Comparison of ENCODE assay signal across 16 mouse cellular contexts in the genomic region with DNA sequence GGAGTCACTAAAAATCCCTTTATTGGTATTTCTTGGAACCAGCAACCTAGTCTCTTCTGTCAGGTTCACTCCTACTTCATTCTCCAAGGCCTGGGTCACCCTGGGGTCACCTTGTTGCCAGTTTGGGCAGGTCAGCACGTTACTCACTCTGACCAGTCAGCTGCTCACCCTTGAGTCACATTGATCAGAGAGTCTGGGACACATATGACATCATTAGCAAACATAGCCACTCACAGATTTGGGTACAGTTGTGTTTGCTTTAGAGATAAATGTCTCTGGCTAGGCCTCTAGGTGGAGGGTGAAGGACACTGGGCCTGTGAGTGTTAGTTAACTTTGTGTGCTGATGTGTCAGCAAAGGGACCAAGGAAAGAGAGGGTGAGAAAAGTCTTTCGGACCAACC. TPM values are rescaled to one million over a fixed set of nuclear protein-coding genes. Genes with fewer than 3 reads are reported as not detected.
DNase-seq lines count a peak whose midpoint lies in the region; ATAC-seq and TF ChIP-seq lines count a peak whose summit lies in the region.
"Had no signal": no experiment of that assay in that cellular context is flagged by ENCODE, and none has a peak within 500 bp of the region (broad histone marks: within the 10 kb centered on the region; RNA-seq: fewer than 3 reads in every experiment).

No protein-coding gene starts in this region.

- ATAC-seq in lung, postnatal 0 days = peak; percentile 56
- ATAC-seq in liver, embryonic 14.5 days (ENCODE audit: insufficient read depth) = peak; percentile 75
- ATAC-seq: forebrain, postnatal 0 days had no signal

- 24% methylated on average over 2 of the region's 2 CpGs for WGBS in lung, postnatal 0 days
- WGBS in lung, adult 2 months = 35% methylated on average over 2 of the region's 2 CpGs
- WGBS in liver, embryonic 14.5 days (ENCODE audit: insufficient replicate concordance) = 34% methylated on average over 2 of the region's 2 CpGs

- no peaks in the 10 kb centered on the region for H3K27me3 ChIP-seq in lung, postnatal 0 days (replicated peaks; ENCODE audit: insufficient read depth, low read length)
- no peaks in the 10 kb centered on the region for H3K27me3 ChIP-seq in liver, embryonic 14.5 days (ENCODE audit: control insufficient read depth, insufficient read depth, low read length)
- H3K27me3 ChIP-seq: hindbrain, embryonic 13.5 days had no signal

- no peaks in the 10 kb centered on the region for H3K4me1 ChIP-seq in lung, postnatal 0 days (ENCODE audit: insufficient read depth, low read depth, low read length)
- peaks cover 2% of the 10 kb centered on the region; the same call in 1 of the 2 replicates for H3K4me1 ChIP-seq in lung, adult 2 months (ENCODE audit: control insufficient read depth, insufficient read depth, low read length)
- no peaks in the 10 kb centered on the region; a peak in 1 of 4 replicates for H3K4me1 ChIP-seq in liver, embryonic 14.5 days (replicated peaks; ENCODE audit: control insufficient read depth in 2 of 2, insufficient read depth in 2 of 2, low read length in 1 of 2)
- H3K4me1 ChIP-seq: hindbrain, embryonic 13.5 days had no signal

- no peak for TF ChIP-seq CTCF in lung, postnatal 0 days (IDR thresholded peaks at IDR 0.05)
- no peak for TF ChIP-seq CTCF in lung, adult 2 months (IDR thresholded peaks at IDR 0.05; ENCODE audit: insufficient read depth, low read length)
- no peak for TF ChIP-seq CTCF in liver, embryonic 14.5 days (IDR thresholded peaks at IDR 0.05; ENCODE audit: low read depth)

- peak; percentile 81 to 84 for DNase-seq in adrenal gland, adult (ENCODE audit: inconsistent age in 2 of 2, low spot score in 1 of 2)
- DNase-seq in adrenal gland, postnatal 4 days (ENCODE audit: low spot score in 2 of 2) = no peak
- DNase-seq in lung, postnatal 0 days (ENCODE audit: low spot score) = peak; percentile 44
- DNase-seq in lung, adult 2 months = no peak
- DNase-seq in liver, embryonic 14.5 days (ENCODE audit: low read depth in 3 of 3, low spot score in 3 of 3) = peak in 2 of 3 experiments; percentile 24 to 28
- DNase-seq in urinary bladder, postnatal 36 days (ENCODE audit: low spot score in 2 of 2) = peak; percentile 73 to 74
- DNase-seq in embryo, embryonic 9.5 days (ENCODE audit: extremely low spot score) = no peak
- no peak for DNase-seq in gastrocnemius, postnatal 4 days (ENCODE audit: low spot score in 2 of 2)
- DNase-seq: forebrain, postnatal 0 days; right cerebral cortex, postnatal 14 days had no signal

- H3K9me3 ChIP-seq in lung, postnatal 0 days (ENCODE audit: low read length) = no peaks in the 10 kb centered on the region; the same call in 1 of the 2 replicates
- H3K9me3 ChIP-seq in liver, embryonic 14.5 days (ENCODE audit: control insufficient read depth, low read length) = no peaks in the 10 kb centered on the region
- H3K9me3 ChIP-seq: hindbrain, embryonic 13.5 days had no signal

- H3K4me3 ChIP-seq in lung, postnatal 0 days (ENCODE audit: low read depth, low read length) = no peak overlapping the region
- no peak overlapping the region for H3K4me3 ChIP-seq in lung, adult 2 months (replicated peaks; ENCODE audit: extremely low read depth, low read depth, low read length)
- no peak overlapping the region for H3K4me3 ChIP-seq in liver, embryonic 14.5 days (ENCODE audit: insufficient read depth in 1 of 2, low read depth in 2 of 2, low read length in 2 of 2)
- H3K4me3 ChIP-seq: hindbrain, embryonic 13.5 days had no signal

- no peak overlapping the region for H3K4me2 ChIP-seq in lung, postnatal 0 days (replicated peaks; ENCODE audit: low read depth, low read length)
- H3K4me2 ChIP-seq in liver, embryonic 14.5 days (ENCODE audit: low read depth) = no peak overlapping the region
- H3K4me2 ChIP-seq: hindbrain, embryonic 13.5 days had no signal

- H3K9ac ChIP-seq in lung, postnatal 0 days (replicated peaks; ENCODE audit: low read depth) = no peak overlapping the region
- no peak overlapping the region for H3K9ac ChIP-seq in liver, embryonic 14.5 days (replicated peaks)
- H3K9ac ChIP-seq: forebrain, postnatal 0 days; hindbrain, embryonic 13.5 days had no signal

- no peaks in the 10 kb centered on the region for H3K36me3 ChIP-seq in lung, postnatal 0 days (ENCODE audit: insufficient read depth, low read length)
- H3K36me3 ChIP-seq in liver, embryonic 14.5 days (replicated peaks; ENCODE audit: control insufficient read depth, insufficient read depth, low read depth) = no peaks in the 10 kb centered on the region
- H3K36me3 ChIP-seq: hindbrain, embryonic 13.5 days had no signal

- 0 out of 2 replicates have a peak, but pooled peaks have one; percentile 22 for TF ChIP-seq EP300 in lung, postnatal 0 days (IDR thresholded peaks at IDR 0.05)
- no peak for TF ChIP-seq EP300 in liver, embryonic 14.5 days (IDR thresholded peaks at IDR 0.05; ENCODE audit: low read depth)

- TF ChIP-seq POLR2A in lung, adult 2 months (IDR thresholded peaks at IDR 0.05; ENCODE audit: borderline replicate concordance, extremely low read depth, low read depth, low read length) = no peak

- H3K27ac ChIP-seq in lung, postnatal 0 days (ENCODE audit: low read length) = peak overlapping the region; percentile 12; the same call in 1 of the 2 replicates
- no peak overlapping the region for H3K27ac ChIP-seq in liver, embryonic 14.5 days
- H3K27ac ChIP-seq: hindbrain, embryonic 13.5 days; macrophage had no signal

RNA-seq across cellular contexts. Expression of a gene that starts 14.3 kb away (rescaled TPM):
- 1 to 10 TPM; 6.3 to 8.0 TPM for total RNA-seq in adrenal gland, postnatal 4 days (2021)
- 18.3 and 21.5 TPM in 2 replicates for polyA plus RNA-seq in lung, postnatal 0 days (2015; fragmentation: Nextera tagmentation; extraction: Ambion mirVana)
- polyA plus RNA-seq in lung, adult 2 months (2012; rRNA removed) = 20.4 and 22.6 TPM in 2 replicates
- polyA plus RNA-seq in liver, embryonic 14.5 days (2012; rRNA removed) = 1.8 and 2.4 TPM in 2 replicates
- 3.5 and 3.8 TPM in 2 replicates for polyA plus RNA-seq in liver, embryonic 14.5 days (2014; fragmentation: Nextera tagmentation; extraction: Ambion mirVana)
- total RNA-seq in gastrocnemius, postnatal 4 days (2021) = 1 to 10 TPM; 5.7 to 7.1 TPM
- total RNA-seq: common myeloid progenitor, adult 5-6 weeks; granulocyte monocyte progenitor cell, adult 5-6 weeks; monocyte, adult 5-6 weeks; neutrophil, adult 5-6 weeks had no signal

Comparison
In these comparisons a context has a peak if more than half of its experiments do, and no peak if none do; other contexts are left out.
1. DNase-seq: peak in adrenal gland, adult (2 of 2), lung, postnatal 0 days (single experiment), liver, embryonic 14.5 days (2 of 3) and urinary bladder, postnatal 36 days (2 of 2); none in adrenal gland, postnatal 4 days (0 of 2), lung, adult 2 months (single experiment), embryo, embryonic 9.5 days (single experiment) and gastrocnemius, postnatal 4 days (0 of 2).